Comparison of ENCODE assay signal across 7 mouse cellular contexts in the genomic region with DNA sequence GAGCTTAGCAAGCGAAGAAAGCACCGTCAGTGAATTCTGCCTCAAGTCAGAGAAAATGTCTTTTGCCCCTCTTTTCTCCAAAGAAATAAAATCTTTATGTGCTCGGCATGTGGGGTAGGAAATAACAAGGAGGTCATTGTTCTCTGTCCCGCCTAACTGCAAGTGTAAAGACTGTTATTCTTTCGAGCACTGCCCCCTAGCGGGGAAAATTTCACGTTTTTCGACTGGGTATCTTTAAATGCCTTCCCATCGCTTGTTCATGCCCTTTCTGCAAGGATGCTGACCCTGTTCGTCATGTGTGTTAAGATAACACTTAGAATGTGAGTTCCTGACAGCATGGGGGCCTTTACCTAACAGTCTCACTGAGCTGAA. TPM values are rescaled to one million over a fixed set of nuclear protein-coding genes. Genes with fewer than 3 reads are reported as not detected.
DNase-seq lines count a peak whose midpoint lies in the region; ATAC-seq lines count a peak whose summit lies in the region.

No protein-coding gene starts in this region.

- H3K9ac ChIP-seq in intestine, embryonic 14.5 days (ENCODE audit: low read length): 0 out of 2 replicates have a peak overlapping the region, but pooled peaks have one; percentile 10
- H3K9ac ChIP-seq in midbrain, embryonic 11.5 days (ENCODE audit: low read length): peak overlapping the region; percentile 47; the same call in 1 of the 2 replicates

- DNase-seq in adrenal gland, adult 18-20 months (ENCODE audit: low spot score in 2 of 2): peak; percentile 90 to 92
- peak; percentile 97 for DNase-seq in embryo, embryonic 11 days
- peak; percentile 69 to 85 for DNase-seq in gastrocnemius, postnatal 36 days
- peak; percentile 97 for DNase-seq in intestine, embryonic 14.5 days (ENCODE audit: low spot score)
- peak; percentile 49 to 93 for DNase-seq in left cerebral cortex, adult 9 months (ENCODE audit: low spot score in 2 of 2)
- DNase-seq in midbrain, embryonic 11.5 days (ENCODE audit: low spot score, missing footprints): peak; percentile 100
- peak; percentile 61 for DNase-seq in skeletal muscle tissue, adult 2 months (ENCODE audit: low read depth, low spot score)

- H3K36me3 ChIP-seq in intestine, embryonic 14.5 days (ENCODE audit: control insufficient read depth, insufficient read depth, low read length): no peaks in the 10 kb centered on the region
- H3K36me3 ChIP-seq in midbrain, embryonic 11.5 days (ENCODE audit: control insufficient read depth, insufficient read depth, low read length): no peaks in the 10 kb centered on the region

- intact Hi-C loops in gastrocnemius, postnatal 36 days (cut with DNase I): no loop called here

- H3K27ac ChIP-seq in intestine, embryonic 14.5 days (ENCODE audit: low read depth): 0 out of 2 replicates have a peak overlapping the region, but pooled peaks have one; percentile 38
- no peak overlapping the region for H3K27ac ChIP-seq in midbrain, embryonic 11.5 days (ENCODE audit: low read depth, low read length)

- peak overlapping the region; percentile 35 for H3K4me2 ChIP-seq in intestine, embryonic 14.5 days (ENCODE audit: low read length)
- H3K4me2 ChIP-seq in midbrain, embryonic 11.5 days: peak overlapping the region; percentile 34; the same call in 1 of the 2 replicates

- H3K4me1 ChIP-seq in intestine, embryonic 14.5 days (replicated peaks; ENCODE audit: control insufficient read depth, insufficient read depth, low read length): peaks cover 6% of the 10 kb centered on the region; the same call in 1 of the 2 replicates
- H3K4me1 ChIP-seq in midbrain, embryonic 11.5 days (ENCODE audit: control insufficient read depth, insufficient read depth, low read length): peaks cover 11% of the 10 kb centered on the region; the same call in 1 of the 2 replicates

- H3K9me3 ChIP-seq in intestine, embryonic 14.5 days (ENCODE audit: control insufficient read depth, low read length): no peaks in the 10 kb centered on the region
- H3K9me3 ChIP-seq in midbrain, embryonic 11.5 days (ENCODE audit: control insufficient read depth, low read length): no peaks in the 10 kb centered on the region

- H3K4me3 ChIP-seq in intestine, embryonic 14.5 days (ENCODE audit: low read depth, low read length): no peak overlapping the region
- H3K4me3 ChIP-seq in midbrain, embryonic 11.5 days (ENCODE audit: low read depth, low read length): no peak overlapping the region

- ATAC-seq in intestine, embryonic 14.5 days (replicated peaks; ENCODE audit: low FRiP score, low TSS enrichment, low read depth): peak; percentile 85
- peak; percentile 79 for ATAC-seq in midbrain, embryonic 11.5 days (ENCODE audit: low FRiP score)

- WGBS in intestine, embryonic 14.5 days: 2% methylated on average over 10 of the region's 10 CpGs
- 2% methylated on average over 10 of the region's 10 CpGs for WGBS in midbrain, embryonic 11.5 days

- no peaks in the 10 kb centered on the region for H3K27me3 ChIP-seq in intestine, embryonic 14.5 days (replicated peaks; ENCODE audit: control insufficient read depth, insufficient read depth, low read length)
- no peaks in the 10 kb centered on the region; the same call in 1 of the 2 replicates for H3K27me3 ChIP-seq in midbrain, embryonic 11.5 days (ENCODE audit: control insufficient read depth, insufficient read depth, low read length)

RNA-seq across cellular contexts. Expression of a gene that starts 47.0 kb away (rescaled TPM):
- total RNA-seq in adrenal gland, adult 18-20 months (2021): 10 to 100 TPM; 34.5 to 38.6 TPM
- 10 to 100 TPM; 23.7 to 26.4 TPM for total RNA-seq in gastrocnemius, postnatal 36 days (2021)
- polyA plus RNA-seq in intestine, embryonic 14.5 days (2014; fragmentation: Nextera tagmentation; extraction: Ambion mirVana): 47.4 and 47.6 TPM in 2 replicates
- 69.0 and 82.0 TPM in 2 replicates for polyA plus RNA-seq in midbrain, embryonic 11.5 days (2014; fragmentation: Nextera tagmentation; extraction: Ambion mirVana)
